ENCODE assay signal across 9 mouse cellular contexts in the genomic region with DNA sequence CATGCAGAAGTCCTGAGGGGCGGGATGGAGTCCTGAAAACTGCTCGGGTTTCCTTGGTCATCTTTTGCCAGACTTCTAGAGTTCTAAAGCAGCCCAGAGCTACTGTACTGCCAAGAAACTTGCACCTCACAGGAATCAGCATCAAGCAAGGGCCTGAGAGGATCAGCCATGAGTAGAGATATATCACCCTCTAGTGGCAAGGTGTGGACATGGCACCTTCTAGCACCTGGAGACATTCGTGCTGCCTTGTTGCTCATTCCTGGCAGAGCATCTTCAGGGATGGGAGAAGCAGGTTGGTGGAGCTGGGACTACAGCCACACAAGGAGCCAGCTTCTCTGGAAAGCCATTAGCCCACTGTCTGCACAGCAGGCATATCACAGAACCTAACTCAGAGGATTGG. TPM values are rescaled to one million over a fixed set of nuclear protein-coding genes. Genes with fewer than 3 reads are reported as not detected.
A peak's percentile ranks its signal among the peaks of the same experiment; 100 is the strongest.
DNase-seq lines count a peak whose midpoint lies in the region; ATAC-seq and TF ChIP-seq lines count a peak whose summit lies in the region.
"Had no signal": no experiment of that assay in that cellular context is flagged by ENCODE, and none has a peak within 500 bp of the region (broad histone marks: within the 10 kb centered on the region; RNA-seq: fewer than 3 reads in every experiment).

No protein-coding gene starts in this region.

- H3K27me3 ChIP-seq in heart, embryonic 11.5 days (ENCODE audit: control insufficient read depth, insufficient read depth, low read length) = no peaks in the 10 kb centered on the region
- no peaks in the 10 kb centered on the region for H3K27me3 ChIP-seq in Patski
- H3K27me3 ChIP-seq in midbrain, embryonic 10.5 days (ENCODE audit: low read depth, poor library complexity, severe bottlenecking) = no peaks in the 10 kb centered on the region
- H3K27me3 ChIP-seq: embryonic facial prominence, embryonic 13.5 days had no signal

- H3K4me2 ChIP-seq in heart, embryonic 11.5 days = no peak overlapping the region
- H3K4me2 ChIP-seq: embryonic facial prominence, embryonic 13.5 days had no signal

- no peak overlapping the region for H3K4me3 ChIP-seq in heart, embryonic 11.5 days (ENCODE audit: low read depth, low read length)
- no peak overlapping the region for H3K4me3 ChIP-seq in midbrain, embryonic 10.5 days
- H3K4me3 ChIP-seq: embryonic facial prominence, embryonic 13.5 days had no signal

- 33% methylated on average over 3 of the region's 3 CpGs for WGBS in heart, embryonic 11.5 days (ENCODE audit: insufficient replicate concordance)
- WGBS in midbrain, embryonic 10.5 days = 43% methylated on average over 3 of the region's 3 CpGs

- POLR2A ChIA-PET in Patski (lab: Charles Lee) = no interaction called here

- in situ Hi-C loops in Patski (cut with MboI; ENCODE audit: low pct_unique_long_range_greater_than_20kb) = loop anchor here (5.0 kb wide), 1 partner anchor 77 kb away; no protein-coding TSS in a partner anchor

- TF ChIP-seq CTCF in Patski (IDR thresholded peaks at IDR 0.05) = peak; percentile 76

- peak; percentile 47 for DNase-seq in heart, adult 8-10 months (ENCODE audit: low spot score)
- DNase-seq in Patski (ENCODE audit: low read depth, low spot score) = no peak
- DNase-seq in cerebellum, postnatal 36 days = peak; percentile 69 to 82
- peak; percentile 36 to 49 for DNase-seq in heart, postnatal 36 days
- peak; percentile 70 to 76 for DNase-seq in layer of hippocampus, postnatal 10 days (ENCODE audit: low spot score in 2 of 2)
- DNase-seq in midbrain, embryonic 10.5 days (ENCODE audit: low spot score) = peak; percentile 63
- DNase-seq in spleen, postnatal 36 days (ENCODE audit: low spot score in 2 of 2) = peak; percentile 22 to 23

- peaks cover 11% of the 10 kb centered on the region for H3K36me3 ChIP-seq in heart, embryonic 11.5 days (ENCODE audit: control insufficient read depth, insufficient read depth, low read length)
- H3K36me3 ChIP-seq in midbrain, embryonic 10.5 days = peaks cover 48% of the 10 kb centered on the region

- no peak overlapping the region for H3K9ac ChIP-seq in heart, embryonic 11.5 days (ENCODE audit: low read depth, low read length)
- H3K9ac ChIP-seq: embryonic facial prominence, embryonic 13.5 days had no signal

- H3K9me3 ChIP-seq in heart, embryonic 11.5 days (replicated peaks; ENCODE audit: control insufficient read depth, low read length) = no peaks in the 10 kb centered on the region
- no peaks in the 10 kb centered on the region for H3K9me3 ChIP-seq in midbrain, embryonic 10.5 days (replicated peaks)
- H3K9me3 ChIP-seq: embryonic facial prominence, embryonic 13.5 days had no signal

- ATAC-seq in heart, embryonic 11.5 days (replicated peaks; ENCODE audit: insufficient number of reproducible peaks, low FRiP score, low TSS enrichment) = no peak
- ATAC-seq in Patski = no peak

- intact Hi-C loops in heart, postnatal 36 days (cut with DNase I) = loop anchor here (1.0 to 10.0 kb wide), 4 partner anchors 36 to 341 kb away; no protein-coding TSS in a partner anchor

- CTCF ChIA-PET in Patski (lab: Charles Lee) = interaction anchor here (1.0 to 3.0 kb wide), 6 partner anchors 18 to 86 kb away, joined by 3 to 9 read pairs (median 4); no protein-coding TSS in a partner anchor

- H3K27ac ChIP-seq in heart, embryonic 11.5 days (ENCODE audit: low read depth, low read length) = no peak overlapping the region
- H3K27ac ChIP-seq in midbrain, embryonic 10.5 days (replicated peaks) = no peak overlapping the region
- H3K27ac ChIP-seq: embryonic facial prominence, embryonic 13.5 days had no signal

- no peaks in the 10 kb centered on the region for H3K4me1 ChIP-seq in heart, embryonic 11.5 days (ENCODE audit: control insufficient read depth, insufficient read depth, low read length)
- H3K4me1 ChIP-seq in midbrain, embryonic 10.5 days = no peaks in the 10 kb centered on the region
- H3K4me1 ChIP-seq: embryonic facial prominence, embryonic 13.5 days had no signal

RNA-seq across cellular contexts. Expression of gene Gosr2, which starts 22.1 kb away (rescaled TPM):
- 10 to 100 TPM; 29.3 to 37.1 (median 34.4) TPM for total RNA-seq in heart, adult 8-10 months (2022)
- 61.6 and 79.2 TPM in 2 replicates for polyA plus RNA-seq in heart, embryonic 11.5 days (2014; fragmentation: Nextera tagmentation; extraction: Ambion mirVana)
- 82.3 TPM for polyA plus RNA-seq in Patski (2021)
- 10 to 100 TPM; 34.7 to 34.9 TPM for total RNA-seq in heart, postnatal 36 days (2021)
- 10 to 100 TPM; 72.9 to 78.3 TPM for total RNA-seq in layer of hippocampus, postnatal 10 days (2021)
- polyA plus RNA-seq in midbrain, embryonic 10.5 days (2016; fragmentation: Nextera tagmentation; extraction: Ambion mirVana) = 95.6 and 105 TPM in 2 replicates

RNA-seq across cellular contexts. Expression of gene Rprml, which starts 26.2 kb away (rescaled TPM):
- not detected for total RNA-seq in heart, adult 8-10 months (2022)
- polyA plus RNA-seq in heart, embryonic 11.5 days (2014; fragmentation: Nextera tagmentation; extraction: Ambion mirVana) = 0.16 and 0.23 TPM in 2 replicates
- polyA plus RNA-seq in Patski (2021) = not detected
- not detected for total RNA-seq in heart, postnatal 36 days (2021)
- total RNA-seq in layer of hippocampus, postnatal 10 days (2021) = 100 to 1,000 TPM; 127 to 143 TPM
- 0.14 TPM in 1 of 2 replicates, not detected in the other for polyA plus RNA-seq in midbrain, embryonic 10.5 days (2016; fragmentation: Nextera tagmentation; extraction: Ambion mirVana)

RNA-seq across cellular contexts. Expression of gene Lyzl6, which starts 36.9 kb away (rescaled TPM):
- not detected for total RNA-seq in heart, adult 8-10 months (2022)
- polyA plus RNA-seq in heart, embryonic 11.5 days (2014; fragmentation: Nextera tagmentation; extraction: Ambion mirVana) = not detected in 2 replicates
- not detected for polyA plus RNA-seq in Patski (2021)
- not detected for total RNA-seq in heart, postnatal 36 days (2021)
- not detected for total RNA-seq in layer of hippocampus, postnatal 10 days (2021)
- not detected in 2 replicates for polyA plus RNA-seq in midbrain, embryonic 10.5 days (2016; fragmentation: Nextera tagmentation; extraction: Ambion mirVana)
- polyA plus RNA-seq: embryonic facial prominence, embryonic 13.5 days had no signal

RNA-seq across cellular contexts. Expression of gene Gm884, which starts 54.6 kb away (rescaled TPM):
- total RNA-seq in heart, adult 8-10 months (2022) = not detected
- not detected in 2 replicates for polyA plus RNA-seq in heart, embryonic 11.5 days (2014; fragmentation: Nextera tagmentation; extraction: Ambion mirVana)
- not detected for polyA plus RNA-seq in Patski (2021)
- not detected for total RNA-seq in heart, postnatal 36 days (2021)
- not detected for total RNA-seq in layer of hippocampus, postnatal 10 days (2021)
- not detected in 2 replicates for polyA plus RNA-seq in midbrain, embryonic 10.5 days (2016; fragmentation: Nextera tagmentation; extraction: Ambion mirVana)
- polyA plus RNA-seq: embryonic facial prominence, embryonic 13.5 days had no signal

Comparison
In these comparisons a context has a peak if more than half of its experiments do, and no peak if none do; other contexts are left out.
1. RNA of gene Rprml, which starts 26.2 kb away (total RNA-seq): 127 to 143 TPM in layer of hippocampus, postnatal 10 days; not detected in heart, adult 8-10 months and not detected in heart, postnatal 36 days; every median in the first group is over 100 times any median in the second.